ENCODE assay signal across 9 mouse cellular contexts in the genomic region with DNA sequence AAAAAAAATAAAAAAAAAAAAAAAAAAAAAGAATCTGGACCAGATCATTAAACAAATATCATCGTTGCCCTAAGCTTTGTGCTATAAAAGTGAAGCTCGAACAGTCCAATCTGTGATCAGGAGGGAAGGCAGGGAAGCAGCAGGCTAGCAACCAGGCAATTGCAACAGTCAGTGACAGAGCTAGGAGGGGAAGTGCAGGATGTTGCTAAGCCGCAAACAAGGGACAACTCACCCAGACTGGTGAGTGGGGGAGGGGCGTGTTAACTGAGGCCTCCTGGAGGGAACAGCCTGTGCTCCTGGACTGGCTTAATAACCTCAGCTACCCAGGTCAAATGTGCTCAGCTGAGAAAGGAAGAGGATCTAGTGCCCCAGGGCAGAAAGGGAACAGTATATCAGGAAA. TPM values are rescaled to one million over a fixed set of nuclear protein-coding genes. Genes with fewer than 3 reads are reported as not detected.
DNase-seq lines count a peak whose midpoint lies in the region; ATAC-seq and TF ChIP-seq lines count a peak whose summit lies in the region.
"Had no signal": no experiment of that assay in that cellular context is flagged by ENCODE, and none has a peak within 500 bp of the region (broad histone marks: within the 10 kb centered on the region; RNA-seq: fewer than 3 reads in every experiment).

No protein-coding gene starts in this region.

- no peak for TF ChIP-seq POLR2A in limb, embryonic 14.5 days (IDR thresholded peaks at IDR 0.05; ENCODE audit: borderline replicate concordance, extremely low read depth, insufficient read depth, insufficient read length)

- H3K27ac ChIP-seq in ES-E14 (ENCODE audit: insufficient read depth, low read depth, low read length, poor library complexity, severe bottlenecking), result no peak overlapping the region
- H3K27ac ChIP-seq in limb, embryonic 14.5 days (replicated peaks; ENCODE audit: low read depth, low read length), result no peak overlapping the region
- no peak overlapping the region for H3K27ac ChIP-seq in neural tube, embryonic 11.5 days (ENCODE audit: low read depth, low read length)
- H3K27ac ChIP-seq: limb, embryonic 12.5 days had no signal

- H3K27me3 ChIP-seq in limb, embryonic 14.5 days (ENCODE audit: control insufficient read depth, insufficient read depth, low read length), result no peaks in the 10 kb centered on the region
- H3K27me3 ChIP-seq in neural tube, embryonic 11.5 days (ENCODE audit: control insufficient read depth, insufficient read depth, low read length), result no peaks in the 10 kb centered on the region

- no peaks in the 10 kb centered on the region for H3K36me3 ChIP-seq in ES-E14 (ENCODE audit: control insufficient read depth, insufficient read depth, low read length, poor library complexity, severe bottlenecking)
- no peaks in the 10 kb centered on the region for H3K36me3 ChIP-seq in limb, embryonic 14.5 days (ENCODE audit: control insufficient read depth, insufficient read depth, low read length)
- H3K36me3 ChIP-seq in neural tube, embryonic 11.5 days (ENCODE audit: control insufficient read depth, insufficient read depth, low read length), result no peaks in the 10 kb centered on the region
- H3K36me3 ChIP-seq: limb, embryonic 12.5 days had no signal

- H3K9ac ChIP-seq in ES-E14 (ENCODE audit: insufficient read depth, low read depth, low read length, poor library complexity, severe bottlenecking), result no peak overlapping the region
- H3K9ac ChIP-seq in limb, embryonic 14.5 days (ENCODE audit: low read depth, low read length, severe bottlenecking), result no peak overlapping the region
- no peak overlapping the region for H3K9ac ChIP-seq in neural tube, embryonic 11.5 days (ENCODE audit: low read length)
- H3K9ac ChIP-seq: limb, embryonic 12.5 days had no signal

- intact Hi-C loops in gastrocnemius, postnatal 14 days (cut with DNase I; ENCODE audit: low total_unique reads), result no loop called here
- intact Hi-C loops in left cerebral cortex, postnatal 36 days (cut with DNase I), result no loop called here

- 10% methylated on average over 4 of the region's 4 CpGs for WGBS in limb, embryonic 14.5 days
- 5% methylated on average over 4 of the region's 4 CpGs for WGBS in neural tube, embryonic 11.5 days

- no peaks in the 10 kb centered on the region for H3K9me3 ChIP-seq in ES-E14 (ENCODE audit: control insufficient read depth, insufficient read depth, low read depth, low read length)
- no peaks in the 10 kb centered on the region for H3K9me3 ChIP-seq in limb, embryonic 14.5 days (ENCODE audit: control insufficient read depth, low read length)
- no peaks in the 10 kb centered on the region for H3K9me3 ChIP-seq in neural tube, embryonic 11.5 days (ENCODE audit: control insufficient read depth, low read length)
- H3K9me3 ChIP-seq: limb, embryonic 12.5 days had no signal

- no peak for ATAC-seq in limb, embryonic 14.5 days (ENCODE audit: low FRiP score, low read depth)
- ATAC-seq in neural tube, embryonic 11.5 days (ENCODE audit: insufficient read depth, low FRiP score, low TSS enrichment), result no peak

- H3K4me2 ChIP-seq in limb, embryonic 14.5 days (replicated peaks; ENCODE audit: low read depth, low read length, severe bottlenecking), result no peak overlapping the region
- no peak overlapping the region for H3K4me2 ChIP-seq in neural tube, embryonic 11.5 days (ENCODE audit: low read depth)
- H3K4me2 ChIP-seq: limb, embryonic 12.5 days had no signal

- peaks cover 1 to 8% of the 10 kb centered on the region in 2 experiments; a peak in 2 of 4 replicates for H3K4me1 ChIP-seq in ES-E14 (ENCODE audit: control insufficient read depth in 2 of 2, insufficient read depth in 2 of 2, low read length in 2 of 2, poor library complexity in 1 of 2)
- H3K4me1 ChIP-seq in limb, embryonic 14.5 days (ENCODE audit: control insufficient read depth, insufficient read depth, low read length), result peaks cover 21% of the 10 kb centered on the region
- no peaks in the 10 kb centered on the region for H3K4me1 ChIP-seq in neural tube, embryonic 11.5 days (ENCODE audit: control insufficient read depth, insufficient read depth, low read length)

- in situ Hi-C loops in ES-E14 (cut with MboI; ENCODE audit: low sequenced_read_pairs in 2 of 2, unreplicated experiment in 2 of 2), result no loop called here

- H3K4me3 ChIP-seq in ES-E14 (ENCODE audit: insufficient read depth in 1 of 2, low read depth in 1 of 2, low read length in 2 of 2, poor library complexity in 1 of 2, severe bottlenecking in 1 of 2), result no peak overlapping the region
- no peak overlapping the region for H3K4me3 ChIP-seq in limb, embryonic 14.5 days (replicated peaks; ENCODE audit: low read length)
- no peak overlapping the region for H3K4me3 ChIP-seq in neural tube, embryonic 11.5 days (ENCODE audit: low read depth, low read length)
- H3K4me3 ChIP-seq: limb, embryonic 12.5 days had no signal

- peak; percentile 35 for DNase-seq in gastrocnemius, postnatal 14 days
- DNase-seq in gastrocnemius, postnatal 10 days, result no peak
- DNase-seq in ES-E14 (ENCODE audit: low read depth, low spot score), result peak; percentile 73
- DNase-seq in forelimb bud, embryonic 11.5 days (ENCODE audit: low read depth, low spot score), result peak; percentile 55
- DNase-seq in limb, embryonic 14.5 days (ENCODE audit: low spot score), result peak; percentile 26
- DNase-seq in neural tube, embryonic 11.5 days (ENCODE audit: low spot score), result peak; percentile 51
- DNase-seq in left cerebral cortex, postnatal 36 days (ENCODE audit: low spot score in 2 of 2), result no peak
- DNase-seq in cerebellum, adult 9-10 months, result no peak

TF ChIP-seq in ES-E14, 5 proteins besides CTCF, POLR2A, EP300 and RAD21:
- TF ChIP-seq HCFC1 (IDR thresholded peaks at IDR 0.05; ENCODE audit: borderline replicate concordance, insufficient read depth, low read length), result no peak
- peak; percentile 37; the same call in 1 of the 2 replicates for TF ChIP-seq ZNF384 (IDR thresholded peaks at IDR 0.05; ENCODE audit: low read depth, low read length)
- TF ChIP-seq MAFK (IDR thresholded peaks at IDR 0.05; ENCODE audit: insufficient read depth, low read depth, low read length), result no peak
- no peak for TF ChIP-seq ZC3H11A (IDR thresholded peaks at IDR 0.05; ENCODE audit: borderline replicate concordance, low read depth, low read length)

RNA-seq across cellular contexts. Expression of gene Usp3, which starts 6.6 kb away (rescaled TPM):
- total RNA-seq in gastrocnemius, postnatal 14 days (2021), result 10 to 100 TPM; 18.4 to 18.9 TPM
- 10 to 100 TPM; 23.1 to 29.7 TPM for total RNA-seq in gastrocnemius, postnatal 10 days (2021)
- 11.9 and 12.4 TPM in 2 replicates for total RNA-seq in ES-E14 (2012; rRNA removed)
- 39.2 and 45.8 TPM in 2 replicates for polyA plus RNA-seq in limb, embryonic 14.5 days (2012; rRNA removed)
- polyA plus RNA-seq in limb, embryonic 14.5 days (2014; fragmentation: Nextera tagmentation; extraction: Ambion mirVana), result 66.7 and 77.6 TPM in 2 replicates
- polyA plus RNA-seq in neural tube, embryonic 11.5 days (2014; fragmentation: Nextera tagmentation; extraction: Ambion mirVana), result 102 and 106 TPM in 2 replicates
- total RNA-seq in left cerebral cortex, postnatal 36 days (2021), result 10 to 100 TPM; 33.5 to 36.8 TPM

Comparison
In these comparisons a context has a peak if more than half of its experiments do, and no peak if none do; other contexts are left out.
1. DNase-seq: peak in gastrocnemius, postnatal 14 days (single experiment), ES-E14 (single experiment), forelimb bud, embryonic 11.5 days (single experiment), limb, embryonic 14.5 days (single experiment) and neural tube, embryonic 11.5 days (single experiment); none in gastrocnemius, postnatal 10 days (single experiment), left cerebral cortex, postnatal 36 days (0 of 2) and cerebellum, adult 9-10 months (single experiment).